Mouse (Mus musculus) layer of hippocampus, adult 8-10 months (tissue): Measurements from ENCODE around the gene Mpc1. TPM values are rescaled to one million over a fixed set of nuclear protein-coding genes. Genes with fewer than 3 reads are reported as not detected.

Source experiments
- DNase-seq, 2 experiments: peaks; one replicate each; pipeline ENCODE4 v3.0.0; 2022; ENCODE audit warnings: low spot score in 2 of 2
- total RNA-seq, 4 experiments: library from RNA; stranded (reverse); gene quantifications; 2 replicates each; pipeline ENCODE4 v1.2.4; 2022

Mpc1 gene
- total RNA-seq, 4 experiments from 2014 or later: 144 to 156 (median 145) TPM

GRCm38 (mm10) chr17:8277266-8277665 is 5.4 kb upstream of the Mpc1 start:
- DNase-seq: no peak

DNA sequence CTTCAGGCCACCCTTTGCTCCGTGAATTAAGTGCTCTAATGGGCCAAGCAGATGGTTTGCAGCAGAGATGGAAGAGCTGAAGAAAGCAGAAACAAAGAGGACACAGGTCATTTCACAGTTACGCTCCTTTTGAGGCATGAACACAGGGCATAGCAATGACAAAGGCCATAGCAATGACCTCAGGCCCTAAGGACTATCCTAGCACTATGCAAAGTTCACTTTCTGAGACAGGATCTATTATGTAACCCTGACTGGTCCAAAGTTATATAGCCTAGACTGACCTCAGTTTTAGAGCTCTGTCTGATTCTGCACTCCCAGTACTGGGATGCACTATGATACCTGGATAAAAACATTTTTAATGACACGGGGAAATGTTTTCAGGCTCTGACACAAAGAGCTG is 4.3 kb upstream of the Mpc1 start:
- DNase-seq: no peak

DNA sequence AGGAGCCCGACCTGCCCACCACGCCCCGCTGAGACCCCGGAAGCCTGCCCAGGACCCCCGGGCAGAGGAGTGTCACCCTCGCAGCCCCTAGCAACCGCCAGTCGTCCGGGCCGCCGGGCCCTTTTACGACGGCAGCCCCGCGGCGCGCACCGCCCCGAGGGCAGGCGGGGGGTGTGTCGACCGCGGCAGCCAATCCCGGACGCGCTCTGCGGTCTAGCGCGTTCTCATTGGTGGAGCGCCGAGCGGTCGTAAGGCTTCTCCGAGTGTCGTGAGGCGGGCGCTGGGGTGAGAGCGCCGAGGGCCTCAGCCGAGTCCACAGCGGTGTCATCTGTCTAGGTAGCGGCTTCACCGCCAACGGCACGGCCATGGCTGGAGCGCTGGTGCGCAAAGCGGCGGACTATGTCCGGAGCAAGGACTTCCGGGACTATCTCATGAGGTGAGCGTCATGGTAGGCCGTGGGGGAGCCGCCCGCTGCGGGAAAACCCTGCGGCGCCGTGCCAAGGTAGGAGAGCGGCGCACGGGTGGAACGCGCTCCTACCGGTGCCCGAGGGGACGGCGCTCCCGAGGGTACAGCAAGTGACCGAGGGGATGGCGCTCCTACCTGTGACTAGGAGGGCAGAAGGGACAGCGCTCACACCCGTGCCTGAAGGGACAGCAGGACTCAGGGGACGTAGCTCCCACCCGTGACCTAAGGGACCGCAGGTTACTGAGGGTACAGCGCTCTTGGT is 986 bp downstream of the Mpc1 start:
- DNase-seq: peak; percentile 94 to 96

DNA sequence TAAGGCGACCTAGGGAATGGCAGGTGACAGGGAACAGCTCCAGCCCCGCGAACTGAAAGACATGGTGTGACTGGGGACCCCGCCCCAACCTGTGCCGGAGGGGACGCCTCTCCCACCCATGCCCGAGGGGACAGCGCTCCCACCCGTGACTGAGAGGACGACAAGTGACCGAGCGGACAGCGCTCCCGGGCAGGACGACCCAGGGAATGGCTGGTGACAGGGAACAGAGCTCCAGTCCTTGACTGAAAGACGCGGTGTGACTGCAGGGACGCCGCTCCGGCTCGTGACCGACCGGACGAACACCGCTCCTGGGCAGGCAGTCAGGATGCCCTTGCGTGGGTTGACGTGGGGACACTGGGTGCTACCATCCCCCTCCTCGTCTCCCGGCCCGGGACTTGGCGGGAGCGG is 1.6 kb downstream of the Mpc1 start:
- DNase-seq: peak; percentile 11 to 31

DNA sequence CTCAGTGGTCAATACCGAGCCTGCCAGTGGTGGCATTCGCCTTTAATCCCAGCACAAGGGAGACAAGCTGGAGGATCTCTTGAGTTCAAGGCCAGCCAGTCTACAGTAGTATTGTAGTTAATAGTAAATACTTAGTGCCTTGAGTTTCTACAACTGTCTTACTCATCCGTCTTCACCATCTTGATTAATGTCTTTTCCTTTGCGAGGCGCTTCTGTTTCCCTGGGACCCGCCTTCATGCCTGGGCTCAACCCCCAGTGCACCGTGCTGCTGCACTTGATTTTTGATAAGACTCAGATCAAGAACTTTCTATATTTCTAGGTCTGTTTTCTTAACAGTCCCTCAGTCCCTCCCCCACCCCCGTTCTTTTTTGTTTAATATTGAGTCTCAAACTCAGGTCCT is 2.4 kb downstream of the Mpc1 start:
- no peak for DNase-seq

GRCm38 (mm10) chr17:8286987-8287386 is 4.3 kb downstream of the Mpc1 start:
- DNase-seq: no peak

- no peak for DNase-seq
Observed at GRCm38 (mm10) chr17:8289993-8290679, 7.4 kb downstream of the Mpc1 start.

DNA sequence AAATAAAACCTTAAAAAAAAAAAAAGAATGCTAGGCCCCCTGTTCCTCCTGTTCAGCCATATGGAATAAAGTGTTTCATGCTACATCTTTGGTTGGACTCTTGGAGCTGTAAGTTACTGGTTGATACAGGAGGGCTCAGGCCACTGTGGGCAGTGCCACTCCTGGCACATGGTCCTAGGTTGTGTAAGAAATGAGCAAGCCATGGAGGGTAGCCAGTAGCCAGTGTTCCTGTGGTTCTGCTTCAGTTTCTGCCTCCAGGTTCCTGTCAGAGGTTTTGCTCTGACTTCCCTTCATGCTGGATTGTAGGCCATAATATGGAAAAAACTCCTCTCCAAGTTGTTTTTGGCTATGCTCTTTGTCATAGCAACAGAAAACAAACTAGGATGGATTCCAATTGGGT is 8.0 kb downstream of the Mpc1 start:
- no peak for DNase-seq

DNA sequence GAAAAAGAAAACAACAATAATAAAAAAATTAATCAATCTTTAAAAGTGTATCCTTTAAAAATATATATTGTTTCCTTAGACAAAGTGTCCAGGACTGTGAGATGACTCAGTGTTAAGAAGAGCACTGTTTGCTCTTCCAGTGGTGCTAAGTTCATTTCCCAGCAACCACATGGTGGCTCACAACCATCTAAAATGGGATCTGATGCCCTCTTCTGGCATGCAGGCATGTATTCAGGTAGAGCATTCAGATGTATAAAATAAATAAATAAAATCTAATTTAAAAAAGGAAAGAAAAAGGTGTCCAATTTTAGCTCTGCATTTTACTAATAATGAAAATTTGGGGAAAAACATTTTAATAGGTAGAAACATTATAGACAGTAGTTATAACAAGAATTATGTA is 13.1 kb downstream of the Mpc1 start:
- DNase-seq: no peak

DNA sequence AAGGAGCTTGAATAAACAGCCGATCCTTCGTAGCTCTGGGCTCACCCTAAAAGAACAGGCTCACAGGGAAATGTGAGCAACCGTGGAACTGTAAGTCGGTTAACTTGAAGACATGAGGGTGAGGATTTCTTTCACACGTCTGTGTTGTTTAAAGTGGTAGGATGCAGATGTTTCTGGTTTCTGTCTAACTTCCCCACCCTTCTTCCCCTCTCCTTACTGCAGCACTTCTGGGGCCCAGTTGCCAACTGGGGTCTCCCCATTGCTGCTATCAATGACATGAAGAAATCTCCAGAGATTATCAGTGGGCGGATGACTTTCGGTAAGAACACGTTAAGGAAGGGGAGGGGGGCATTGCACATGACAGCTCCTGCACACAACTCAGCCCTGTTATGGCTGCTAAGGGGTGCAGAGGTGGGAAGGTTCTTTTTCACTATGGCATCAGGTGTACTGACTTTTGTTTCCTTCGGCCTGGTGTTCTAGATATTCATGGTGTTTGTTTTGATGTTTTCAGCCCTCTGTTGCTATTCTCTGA is 13.7 kb downstream of the Mpc1 start:
- no peak for DNase-seq

- DNase-seq: no peak
Observed at GRCm38 (mm10) chr17:8297746-8298145, 15.0 kb downstream of the Mpc1 start.

DNA sequence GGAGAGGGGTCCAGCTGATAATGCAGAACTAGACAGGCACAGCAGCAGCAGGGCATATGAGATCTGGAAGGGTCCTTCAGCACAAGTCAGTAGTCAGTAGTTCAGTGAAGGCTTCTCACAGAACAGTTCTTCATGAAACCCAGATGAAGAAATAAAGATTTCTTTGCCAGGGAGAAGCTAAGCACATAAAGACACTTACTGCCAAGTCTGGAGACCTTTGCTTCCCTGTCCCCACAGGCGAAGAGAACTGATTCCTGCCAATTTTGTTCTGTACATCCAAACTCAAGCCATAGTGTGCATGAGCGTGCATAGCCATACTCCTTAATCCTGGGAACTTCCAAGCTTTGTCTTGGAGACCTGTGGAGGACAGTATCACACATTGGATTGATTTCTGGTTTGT is 15.6 kb downstream of the Mpc1 start:
- no peak for DNase-seq

DNA sequence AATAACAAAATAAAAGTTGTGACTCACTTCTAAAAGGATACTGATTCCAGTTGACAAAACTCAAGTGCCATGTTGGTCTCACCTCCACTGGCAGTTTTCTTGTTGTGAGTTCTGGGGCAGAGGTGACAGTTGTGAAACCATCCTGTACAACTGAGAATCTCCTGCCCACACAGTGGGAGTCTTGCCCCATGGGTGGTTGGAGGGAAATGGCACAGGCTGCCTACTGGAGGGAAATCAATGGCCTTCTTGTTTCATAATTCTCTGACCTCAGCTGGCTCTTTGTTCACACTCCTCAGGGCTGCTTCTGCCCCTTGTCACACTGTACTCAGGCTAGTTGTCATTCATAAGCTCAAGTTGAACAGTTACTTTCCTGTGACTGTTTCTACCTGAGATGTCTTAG is 16.8 kb downstream of the Mpc1 start:
- DNase-seq: peak in 1 of 2 experiments; percentile 15

DNA sequence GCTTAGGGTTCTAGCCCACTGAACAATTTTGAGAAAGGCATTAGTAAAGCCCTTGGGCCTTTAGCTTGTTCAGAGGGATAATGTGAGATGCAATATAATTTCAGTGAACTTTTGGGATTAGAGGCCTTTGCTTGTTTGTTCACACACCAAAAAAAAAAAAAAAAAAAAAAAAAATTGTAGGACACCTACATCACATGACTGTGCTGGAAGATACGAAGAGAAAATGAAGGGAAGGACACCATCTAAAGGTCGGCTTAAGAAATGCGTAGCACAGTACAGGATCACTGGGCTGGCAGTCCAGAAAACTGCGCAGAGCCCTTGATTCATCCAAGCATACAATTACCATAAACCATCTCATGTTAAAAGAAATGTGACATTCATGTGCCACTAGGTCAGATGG is 18.8 kb downstream of the Mpc1 start:
- DNase-seq: no peak

DNA sequence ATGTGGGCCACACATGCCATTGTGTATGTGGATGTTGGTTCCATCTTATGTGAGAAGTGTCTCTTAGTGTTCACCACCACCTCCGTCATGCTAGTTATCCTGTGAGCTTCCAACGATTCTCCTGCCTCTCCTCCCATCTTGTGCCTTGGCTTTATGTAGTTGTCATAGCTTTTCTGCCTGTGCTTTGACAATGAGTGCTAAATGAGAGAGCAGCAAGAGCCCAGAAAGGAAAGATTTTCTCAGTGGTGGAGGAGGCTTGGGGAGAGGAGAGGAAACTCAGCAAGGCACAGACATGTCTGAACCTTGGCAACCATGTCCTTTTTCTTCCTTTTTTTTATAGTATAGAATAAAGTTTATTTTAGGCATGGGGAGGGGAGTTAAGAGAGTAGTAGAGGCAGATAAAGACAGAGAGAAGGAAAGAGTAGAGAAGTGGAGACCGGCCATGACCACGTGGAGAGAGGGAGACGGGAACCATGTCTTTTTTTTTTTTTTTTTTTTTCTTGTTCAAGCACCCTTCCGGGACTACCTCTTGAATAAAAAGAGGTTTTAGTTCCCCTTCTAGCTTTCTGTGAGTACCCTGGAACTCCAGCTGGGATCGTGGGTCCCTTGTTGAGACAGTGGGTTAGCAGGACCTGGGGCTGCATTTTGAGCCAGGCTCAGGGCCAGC is 20.2 kb downstream of the Mpc1 start:
- DNase-seq: no peak

DNA sequence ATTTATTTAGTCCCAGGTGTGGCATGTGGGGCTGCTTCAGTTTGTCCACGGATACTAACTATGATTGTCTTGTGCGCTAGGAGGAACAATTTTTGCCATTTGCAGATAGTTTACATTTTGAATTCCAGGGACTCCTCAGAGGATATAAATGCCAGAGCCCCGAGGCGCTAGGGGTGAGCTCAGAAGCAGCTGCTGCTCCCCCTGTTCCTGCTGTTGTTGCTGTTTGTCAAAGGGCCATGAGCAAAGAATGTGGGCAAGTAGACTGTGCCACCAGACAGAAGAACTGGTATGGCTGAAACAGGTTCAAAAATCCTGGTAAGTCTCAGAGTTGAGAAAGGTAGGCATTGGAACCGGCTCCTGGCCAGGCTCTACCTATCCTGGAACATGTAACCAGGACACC is 21.0 kb downstream of the Mpc1 start:
- no peak for DNase-seq

DNA sequence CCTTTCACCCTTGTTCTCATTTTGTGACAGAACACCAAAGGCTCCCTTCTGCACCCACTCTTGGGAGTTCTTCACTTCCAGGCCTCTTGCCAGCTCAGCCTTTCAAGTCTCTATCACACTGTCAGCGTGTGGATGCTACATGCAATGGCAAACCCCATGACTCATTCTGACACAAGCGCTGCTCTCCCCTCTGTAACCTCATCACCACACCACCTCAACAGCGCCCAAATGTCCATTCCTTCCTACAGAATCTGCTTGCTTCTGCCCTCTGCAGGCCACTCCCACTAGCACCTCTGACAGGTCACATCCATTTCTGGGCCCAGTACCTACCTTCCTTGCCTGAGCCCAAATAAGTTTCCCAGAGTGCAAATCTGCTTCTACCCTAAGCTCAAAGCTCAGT is 23.1 kb downstream of the Mpc1 start:
- no peak for DNase-seq

- peak; percentile 96 for DNase-seq
Observed at GRCm38 (mm10) chr17:8310838-8311614, 28.3 kb downstream of the Mpc1 start, which contains the start of gene Sft2d1. Gene Sft2d1, plus strand, starts transcription at chr17:8311102.

DNA sequence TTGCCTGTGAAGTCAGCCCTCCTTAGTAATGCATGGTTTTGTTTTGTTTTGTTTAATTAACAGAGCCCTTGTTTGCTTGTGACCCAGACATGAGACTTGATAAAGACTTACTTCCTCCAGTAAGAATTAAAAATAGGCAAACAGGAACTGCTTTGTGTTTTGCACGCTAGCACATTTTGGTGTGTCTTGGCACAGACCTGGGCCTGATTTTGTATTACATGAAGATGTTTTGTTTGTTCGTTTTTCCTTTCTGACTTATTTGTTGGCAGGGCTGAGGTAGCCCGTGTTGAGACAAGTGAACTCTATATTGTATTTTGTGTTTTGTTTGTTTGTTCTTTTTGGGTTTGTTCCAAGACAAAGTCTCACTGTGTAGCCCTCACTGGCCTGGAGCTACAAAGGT is 29.0 kb downstream of the Mpc1 start:
- DNase-seq: no peak

DNA sequence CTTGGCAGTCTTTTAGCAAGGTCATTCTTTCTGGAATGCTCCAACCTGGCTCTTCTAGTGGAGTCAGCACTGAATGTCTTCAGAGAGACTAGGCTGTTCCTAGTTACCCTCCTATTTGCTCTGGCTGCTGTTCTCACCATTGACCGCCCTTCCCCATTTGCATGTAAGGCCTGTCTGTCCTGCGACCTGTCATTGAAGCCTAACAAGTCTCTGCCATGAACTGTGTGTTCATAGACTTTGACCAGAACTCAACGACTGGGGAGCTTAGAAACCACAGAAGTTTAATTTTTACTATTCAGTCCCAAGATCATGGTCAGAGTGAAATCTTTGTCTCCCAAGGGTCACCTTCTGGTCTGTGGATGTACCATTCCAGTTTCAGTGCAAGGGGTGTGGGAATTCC is 31.3 kb downstream of the Mpc1 start:
- DNase-seq: no peak

GRCm38 (mm10) chr17:8316251-8316650 is 33.5 kb downstream of the Mpc1 start:
- DNase-seq: peak in 1 of 2 experiments; percentile 29
